Mouse (Mus musculus) embryonic facial prominence, embryonic 12.5 days (tissue): ENCODE results near the gene Fmnl3. TPM values are rescaled to one million over a fixed set of nuclear protein-coding genes. Genes with fewer than 3 reads are reported as not detected.
A peak's percentile ranks its signal among the peaks of the same experiment; 100 is the strongest.

Experiments used
- ATAC-seq: fragments of 200-750 bp; cut with Nextera tagmentation; 2 replicates; pipeline ENCODE4 v1.8.0; 2017; ENCODE audit not compliant: insufficient number of reproducible peaks, insufficient read depth, low FRiP score, low TSS enrichment
- H3K27ac ChIP-seq: fragments of 300-500 bp; sonication (generic); 2 replicates; pipeline ENCODE4 v1.5.1; 2016; ENCODE audit warnings: mild to moderate bottlenecking
- H3K27me3 ChIP-seq: fragments of 300-500 bp; sonication (generic); 2 replicates; pipeline ENCODE4 v1.6.1; 2016; ENCODE audit warnings: mild to moderate bottlenecking, moderate library complexity
- H3K36me3 ChIP-seq: fragments of 300-500 bp; sonication (generic); 2 replicates; pipeline ENCODE4 v1.6.1; 2016; ENCODE audit warnings: mild to moderate bottlenecking
- H3K4me1 ChIP-seq: fragments of 300-500 bp; sonication (generic); 2 replicates; pipeline ENCODE4 v1.6.1; 2016
- H3K4me2 ChIP-seq: fragments of 300-500 bp; sonication (generic); replicated peaks from 2 replicates; pipeline ENCODE4 v1.6.1; 2016; ENCODE audit warnings: mild to moderate bottlenecking, moderate library complexity
- H3K4me3 ChIP-seq: fragments of 300-500 bp; sonication (generic); 2 replicates; pipeline ENCODE4 v1.5.1; 2016; ENCODE audit warnings: mild to moderate bottlenecking
- H3K9ac ChIP-seq: fragments of 300-500 bp; sonication (generic); 2 replicates; pipeline ENCODE4 v1.6.1; 2016; ENCODE audit warnings: mild to moderate bottlenecking, moderate library complexity
- H3K9me3 ChIP-seq: fragments of 300-500 bp; sonication (generic); 2 replicates; pipeline ENCODE4 v1.6.1; 2016; ENCODE audit warnings: mild to moderate bottlenecking, moderate library complexity
- WGBS: fragments of 180-500 bp; shearing (Covaris S2); methylation state at CpG from one replicate; pipeline ENCODE4 v1.1.7; 2016; 5-methylcytosine and 5-hydroxymethylcytosine counted together
- polyA plus RNA-seq: library from polyadenylated mRNA; unstranded; fragments of >200 nt; fragmentation: Nextera tagmentation; extraction: Ambion mirVana; gene quantifications from 2 replicates; pipeline ENCODE4 v1.2.1, GENCODE M21; 2016

Fmnl3 gene
- 32.6 and 37.0 TPM in 2 replicates for polyA plus RNA-seq

DNA sequence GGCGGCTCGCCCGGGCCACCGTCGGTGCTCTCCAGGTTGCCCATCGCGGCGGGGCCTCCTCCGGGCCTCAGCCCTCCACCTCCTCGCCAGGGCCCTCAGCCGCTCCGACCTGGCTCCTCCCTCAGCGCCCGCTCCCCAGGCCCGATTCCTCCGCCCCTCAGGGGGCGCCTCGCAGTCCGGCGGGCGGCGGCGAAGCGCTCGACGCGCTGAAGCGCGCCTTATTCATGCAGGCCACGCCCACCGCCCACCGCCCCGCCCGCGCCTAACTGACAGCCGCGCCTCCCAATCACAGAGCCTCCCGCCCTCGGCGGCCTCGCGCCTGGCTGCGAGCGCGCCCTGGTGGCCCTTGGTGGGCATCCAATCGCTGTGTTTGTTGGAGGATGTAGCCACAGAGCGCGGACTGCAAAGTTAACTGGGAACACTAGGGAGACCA is at the start of gene Fmnl3:
TSS of gene Fmnl3 (minus strand) at position 224 of the 433 bp plus-strand sequence.
- Histone ChIP-seq H3K4me3 (peak within 1 kb of the TSS; percentile 77), H3K27ac (peak within 1 kb of the TSS; percentile 96), H3K27me3 (no peaks in the 10 kb centered on the region), H3K4me2 (peak within 1 kb of the TSS; percentile 73), H3K36me3 (no peaks in the 10 kb centered on the region), H3K4me1 (peaks cover 15% of the 10 kb centered on the region), H3K9me3 (no peaks in the 10 kb centered on the region), H3K9ac (peak within 1 kb of the TSS; percentile 89)
- peak; percentile 95 for ATAC-seq
- WGBS: under 1% methylated on average over 46 of the region's 48 CpGs

DNA sequence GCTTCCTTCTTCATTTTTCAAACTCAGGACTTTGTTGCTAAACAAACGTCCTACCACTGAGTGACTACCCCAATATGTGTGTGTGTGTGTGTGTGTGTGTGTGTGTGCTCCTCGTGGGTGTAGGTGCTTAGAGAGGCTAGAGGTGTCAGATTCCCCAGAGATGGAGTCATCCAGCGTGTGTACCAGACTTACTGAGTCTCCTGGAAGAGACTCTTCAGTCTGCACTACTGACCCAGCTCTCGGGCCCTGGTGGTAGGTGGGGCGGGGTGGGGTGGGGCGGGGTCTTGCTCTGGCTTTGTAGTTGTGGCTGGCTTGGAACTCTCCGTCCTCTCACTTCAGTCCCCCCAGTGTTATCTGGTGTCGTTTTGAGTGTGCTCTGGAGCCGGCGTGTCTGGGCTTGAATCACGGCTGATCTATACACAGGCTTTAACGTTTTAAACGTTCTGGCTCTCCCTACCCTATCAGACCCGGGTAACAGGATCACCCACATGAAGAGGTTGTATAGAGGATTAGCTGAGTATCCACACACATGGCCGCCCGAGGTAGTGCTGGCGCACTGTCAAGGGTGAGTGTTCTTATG is 47.5 kb upstream of the Fmnl3 start:
- Histone ChIP-seq H3K4me2 (no peak overlapping the region), H3K9ac (no peak overlapping the region), H3K9me3 (no peaks in the 10 kb centered on the region), H3K27me3 (no peaks in the 10 kb centered on the region), H3K36me3 (peaks cover 10% of the 10 kb centered on the region), H3K4me1 (peaks cover 21% of the 10 kb centered on the region), H3K27ac (peak overlapping the region; percentile 37; the same call in 1 of the 2 replicates), H3K4me3 (no peak overlapping the region)
- WGBS: 38% methylated on average over 17 of the region's 17 CpGs
- ATAC-seq: no peak

DNA sequence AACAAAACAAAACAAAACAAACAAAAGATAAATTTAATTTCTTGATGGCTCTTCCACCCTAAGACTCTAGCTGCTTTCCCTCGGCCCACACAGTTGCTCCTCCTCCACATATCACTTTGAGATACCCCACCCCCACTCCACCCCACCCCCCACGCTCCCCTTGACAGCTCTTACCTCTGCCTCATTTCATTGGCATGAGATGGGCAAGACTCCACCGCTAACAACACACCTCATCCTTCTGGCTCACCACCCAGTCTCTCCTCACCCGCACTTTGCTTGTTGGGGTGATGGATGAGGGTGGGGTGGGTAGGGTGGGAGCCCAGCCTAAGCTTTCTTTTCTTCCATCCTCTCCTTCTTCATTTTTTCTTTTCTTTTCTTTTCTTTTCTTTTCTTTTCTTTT is 46.7 kb upstream of the Fmnl3 start:
- Histone ChIP-seq H3K36me3 (peaks cover 2% of the 10 kb centered on the region; the same call in 1 of the 2 replicates), H3K27me3 (no peaks in the 10 kb centered on the region), H3K4me3 (no peak overlapping the region), H3K4me1 (peaks cover 21% of the 10 kb centered on the region), H3K27ac (no peak overlapping the region), H3K9me3 (no peaks in the 10 kb centered on the region), H3K4me2 (no peak overlapping the region), H3K9ac (no peak overlapping the region)
- no peak for ATAC-seq
- WGBS: 41% methylated on average over 4 of the region's 4 CpGs

DNA sequence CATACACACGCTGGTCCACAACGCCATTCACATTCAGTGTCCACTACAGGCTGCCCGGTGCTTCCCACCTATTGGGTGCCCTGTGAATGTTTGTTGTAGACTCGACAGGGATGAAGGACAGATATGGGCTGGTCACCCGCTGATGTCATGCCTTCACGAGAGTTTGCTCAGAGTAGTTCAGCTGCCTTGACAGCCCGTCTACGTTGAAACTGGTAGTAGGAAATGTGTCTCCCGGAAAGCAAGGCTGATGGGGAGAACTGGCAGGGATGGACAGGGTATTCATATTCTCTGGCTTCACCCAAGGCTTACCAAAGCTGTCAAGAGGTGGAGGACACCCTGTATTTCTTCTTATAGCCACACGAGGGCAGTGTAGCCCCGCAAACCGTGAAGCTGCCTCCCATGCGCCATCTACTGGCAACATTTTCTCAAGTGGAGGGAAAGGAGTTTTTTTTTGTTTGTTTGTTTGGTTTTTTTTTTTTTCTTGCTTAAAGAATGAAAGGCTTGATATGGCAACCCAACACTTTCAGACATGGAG is 46.1 kb upstream of the Fmnl3 start:
- H3K9ac ChIP-seq: no peak overlapping the region
- H3K4me2 ChIP-seq: no peak overlapping the region
- no peaks in the 10 kb centered on the region for H3K36me3 ChIP-seq
- no peaks in the 10 kb centered on the region for H3K27me3 ChIP-seq
- no peak overlapping the region for H3K27ac ChIP-seq
- H3K4me1 ChIP-seq: peaks cover 21% of the 10 kb centered on the region
- no peak for ATAC-seq
- 23% methylated on average over 13 of the region's 13 CpGs for WGBS
- no peaks in the 10 kb centered on the region for H3K9me3 ChIP-seq
- H3K4me3 ChIP-seq: no peak overlapping the region

DNA sequence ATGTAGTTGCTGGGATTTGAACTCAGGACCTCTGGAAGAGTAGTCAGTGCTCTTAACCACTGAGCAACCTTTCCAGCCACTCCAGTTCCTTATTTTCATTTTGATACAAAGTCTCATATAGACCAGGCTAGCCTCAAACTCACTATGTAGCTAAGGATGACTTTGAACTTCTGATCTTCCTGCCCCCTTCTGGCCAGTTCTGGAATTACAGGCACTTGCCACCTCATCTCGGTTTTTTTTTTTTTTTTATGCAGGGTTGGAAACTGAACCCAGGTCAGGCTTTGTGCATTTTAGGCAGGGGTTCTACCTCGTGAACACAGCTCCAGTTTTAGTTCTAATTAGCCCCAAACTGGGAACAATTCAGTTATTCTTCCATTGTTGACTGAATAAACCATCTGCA is 45.5 kb upstream of the Fmnl3 start:
- H3K4me3 ChIP-seq: no peak overlapping the region
- H3K27ac ChIP-seq: no peak overlapping the region
- no peak overlapping the region for H3K9ac ChIP-seq
- no peaks in the 10 kb centered on the region for H3K36me3 ChIP-seq
- no peaks in the 10 kb centered on the region for H3K9me3 ChIP-seq
- ATAC-seq: no peak
- H3K4me2 ChIP-seq: no peak overlapping the region
- H3K27me3 ChIP-seq: no peaks in the 10 kb centered on the region
- WGBS: 15% methylated on average over 2 of the region's 2 CpGs
- peaks cover 15% of the 10 kb centered on the region; the same call in 1 of the 2 replicates for H3K4me1 ChIP-seq

DNA sequence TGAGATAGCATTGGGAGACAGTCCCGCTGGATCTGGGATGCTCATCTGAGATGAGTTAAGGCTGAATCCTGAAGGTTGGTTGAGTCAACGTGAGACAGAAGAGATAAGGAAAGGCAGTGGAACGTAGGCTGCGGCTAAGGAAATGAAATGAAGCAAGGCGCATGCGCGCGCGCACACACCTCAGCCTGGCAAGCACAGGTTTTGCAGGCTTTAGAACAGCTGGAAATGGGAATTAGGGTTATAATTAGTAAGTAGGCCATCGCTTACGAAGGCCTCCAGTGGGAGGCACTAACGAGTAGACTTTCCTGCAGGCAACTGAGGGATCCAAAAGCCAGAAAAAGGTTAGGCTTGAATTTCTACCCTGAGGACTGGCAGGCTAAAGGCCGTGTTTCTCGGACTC is 41.5 kb upstream of the Fmnl3 start:
- no peak overlapping the region for H3K9ac ChIP-seq
- H3K9me3 ChIP-seq: no peaks in the 10 kb centered on the region
- no peak for ATAC-seq
- no peak overlapping the region for H3K27ac ChIP-seq
- no peaks in the 10 kb centered on the region for H3K4me1 ChIP-seq
- no peak overlapping the region for H3K4me3 ChIP-seq
- 53% methylated on average over 14 of the region's 14 CpGs for WGBS
- no peaks in the 10 kb centered on the region for H3K27me3 ChIP-seq
- H3K4me2 ChIP-seq: no peak overlapping the region
- H3K36me3 ChIP-seq: peaks cover 35% of the 10 kb centered on the region

DNA sequence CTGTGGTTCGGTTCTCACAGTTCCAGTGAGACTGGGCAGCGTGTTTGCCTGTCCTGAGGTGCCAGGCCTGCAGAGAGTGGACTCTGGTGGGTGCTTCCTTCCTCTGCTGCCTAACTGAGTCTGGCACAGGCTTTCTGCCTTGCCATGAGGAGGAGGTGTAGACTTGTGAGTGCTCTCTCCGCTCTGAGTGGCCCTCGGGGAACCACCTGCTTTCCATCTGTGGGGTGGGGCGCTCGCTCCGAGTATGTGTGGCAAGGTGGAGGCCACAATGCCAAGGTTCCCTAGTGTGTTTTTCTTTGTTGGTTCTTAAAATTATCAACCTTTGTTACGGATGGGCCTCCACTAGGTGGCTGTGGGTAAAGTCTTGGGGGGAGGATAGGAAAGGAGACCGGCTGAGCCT is 38.6 kb upstream of the Fmnl3 start:
- WGBS: 89% methylated on average over 9 of the region's 9 CpGs
- no peak overlapping the region for H3K4me3 ChIP-seq
- H3K9ac ChIP-seq: no peak overlapping the region
- no peak overlapping the region for H3K4me2 ChIP-seq
- peaks cover 64% of the 10 kb centered on the region for H3K36me3 ChIP-seq
- H3K27ac ChIP-seq: no peak overlapping the region
- no peaks in the 10 kb centered on the region for H3K27me3 ChIP-seq
- no peaks in the 10 kb centered on the region for H3K4me1 ChIP-seq
- H3K9me3 ChIP-seq: no peaks in the 10 kb centered on the region
- no peak for ATAC-seq

DNA sequence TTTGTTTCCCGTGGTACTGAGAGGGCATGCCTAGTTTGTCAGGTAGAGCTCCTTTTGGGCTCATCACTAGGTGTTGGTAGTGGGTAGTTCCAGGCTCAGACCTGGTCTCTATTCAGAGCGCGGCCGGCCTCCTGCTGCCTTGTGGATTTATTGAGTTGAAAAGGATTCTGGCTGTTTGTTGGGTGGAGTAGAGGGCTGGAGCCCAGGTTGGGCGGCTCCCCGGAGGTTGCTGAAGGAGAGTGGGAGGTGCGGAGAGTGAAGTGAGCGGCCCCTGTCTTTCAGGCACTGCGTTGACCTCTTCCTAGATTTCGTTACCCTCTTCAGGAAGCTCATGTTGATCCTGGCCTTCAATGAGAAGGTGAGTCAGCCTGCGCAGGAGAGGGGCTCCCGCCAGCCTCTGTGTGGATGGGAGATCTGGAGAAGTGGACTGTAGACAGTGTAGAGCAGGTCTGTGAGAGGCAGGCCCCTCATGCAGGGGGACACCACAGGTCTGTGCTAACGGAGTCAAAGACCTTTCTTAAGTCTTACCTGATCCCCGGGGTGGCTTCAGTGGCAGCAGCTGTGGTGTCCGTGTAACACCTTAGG is 36.8 kb upstream of the Fmnl3 start:
- H3K4me1 ChIP-seq: no peaks in the 10 kb centered on the region
- 89% methylated on average over 15 of the region's 15 CpGs for WGBS
- H3K9me3 ChIP-seq: no peaks in the 10 kb centered on the region
- no peaks in the 10 kb centered on the region for H3K27me3 ChIP-seq
- H3K36me3 ChIP-seq: peaks cover 80% of the 10 kb centered on the region
- no peak overlapping the region for H3K9ac ChIP-seq
- no peak overlapping the region for H3K4me2 ChIP-seq
- H3K27ac ChIP-seq: no peak overlapping the region
- H3K4me3 ChIP-seq: no peak overlapping the region
- ATAC-seq: no peak

DNA sequence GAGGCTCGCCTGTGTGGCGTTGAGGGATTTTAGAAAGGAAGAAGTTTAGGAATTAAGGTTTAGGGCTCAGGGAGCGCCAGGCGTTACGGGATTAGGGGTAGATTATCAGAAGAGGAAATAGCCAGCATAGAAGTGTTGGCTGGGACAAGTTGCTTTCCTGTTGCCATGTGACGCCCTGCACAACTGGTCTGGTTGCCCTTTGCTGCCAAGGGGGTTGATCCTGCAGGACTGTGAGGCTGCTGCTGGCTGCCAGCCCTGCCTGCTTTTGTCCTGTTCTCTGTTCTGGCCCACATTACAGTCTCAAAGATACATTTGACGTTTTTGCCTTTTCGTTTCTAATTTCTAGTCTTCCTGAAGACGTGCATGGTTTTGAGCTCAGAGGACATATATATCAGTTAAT is 34.9 kb upstream of the Fmnl3 start:
- WGBS: 91% methylated on average over 9 of the region's 9 CpGs
- no peak overlapping the region for H3K4me3 ChIP-seq
- H3K9me3 ChIP-seq: no peaks in the 10 kb centered on the region
- H3K4me1 ChIP-seq: no peaks in the 10 kb centered on the region
- H3K27me3 ChIP-seq: no peaks in the 10 kb centered on the region
- no peak for ATAC-seq
- H3K9ac ChIP-seq: no peak overlapping the region
- peaks cover 84% of the 10 kb centered on the region for H3K36me3 ChIP-seq
- no peak overlapping the region for H3K4me2 ChIP-seq
- no peak overlapping the region for H3K27ac ChIP-seq

DNA sequence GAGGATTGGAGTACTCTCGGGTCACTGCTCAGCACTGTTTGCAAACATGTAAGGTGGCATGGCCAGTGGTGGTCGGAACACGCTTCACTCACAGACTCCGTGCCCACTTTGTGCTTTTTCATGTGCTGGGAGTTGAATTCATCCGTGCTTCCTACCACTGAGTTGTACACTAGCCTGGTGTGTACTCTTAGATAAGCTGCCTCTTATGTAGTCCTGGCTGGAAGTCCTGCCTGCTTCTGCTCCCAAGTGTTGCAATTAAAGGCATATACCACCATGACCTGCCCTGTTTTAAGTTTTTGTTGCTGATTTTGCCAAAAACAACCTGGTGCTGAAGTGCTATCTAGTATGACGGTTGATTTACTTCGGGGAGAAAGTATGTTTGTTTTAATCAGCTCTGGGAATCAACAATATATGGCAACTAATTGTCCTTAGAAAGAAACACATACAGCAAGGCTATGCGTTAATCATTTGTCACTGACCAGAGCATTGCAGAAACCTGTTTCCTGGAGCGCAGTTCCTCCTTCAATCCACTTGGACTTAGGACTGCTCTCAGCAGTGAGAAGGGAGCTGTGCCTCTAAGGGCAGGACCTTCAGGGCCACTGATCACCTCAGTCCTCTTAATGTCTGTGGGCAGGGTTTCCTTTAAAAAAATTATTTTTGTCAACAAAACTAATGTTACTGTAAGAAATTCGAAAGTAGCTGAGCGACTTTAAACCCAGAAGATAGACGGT is 33.0 kb upstream of the Fmnl3 start:
- ATAC-seq: no peak
- Histone ChIP-seq H3K9me3 (no peaks in the 10 kb centered on the region), H3K27me3 (no peaks in the 10 kb centered on the region), H3K36me3 (peaks cover 67% of the 10 kb centered on the region), H3K27ac (no peak overlapping the region), H3K4me1 (peaks cover 8% of the 10 kb centered on the region; the same call in 1 of the 2 replicates), H3K9ac (no peak overlapping the region), H3K4me2 (no peak overlapping the region), H3K4me3 (no peak overlapping the region)
- WGBS: 94% methylated on average over 12 of the region's 12 CpGs

DNA sequence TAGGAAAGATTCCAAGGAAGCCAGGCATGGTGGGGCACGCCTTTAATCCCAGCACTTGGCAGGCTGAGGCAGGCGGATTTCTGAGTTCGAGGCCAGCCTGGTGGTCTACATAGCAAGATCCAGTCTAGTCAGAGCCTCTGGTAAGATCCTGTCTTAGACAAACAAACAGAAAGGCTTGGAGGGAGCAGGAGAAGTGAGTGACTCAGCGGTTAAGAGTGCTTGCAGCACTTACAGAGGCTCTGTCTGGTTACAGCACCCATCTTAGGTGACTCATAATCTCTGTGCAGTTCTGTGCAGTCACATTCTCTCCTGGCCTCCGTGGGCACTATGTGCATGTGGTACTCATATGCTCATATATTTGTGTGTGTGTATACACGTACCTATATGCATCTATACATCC is 30.3 kb upstream of the Fmnl3 start:
- ATAC-seq: no peak
- 93% methylated on average over 6 of the region's 6 CpGs for WGBS

More for the DNA sequence above, 30.3 kb upstream of the Fmnl3 start:
- no peak overlapping the region for H3K9ac ChIP-seq
- peaks cover 22% of the 10 kb centered on the region for H3K4me1 ChIP-seq
- no peak overlapping the region for H3K4me2 ChIP-seq
- peaks cover 39% of the 10 kb centered on the region for H3K36me3 ChIP-seq
- H3K9me3 ChIP-seq: no peaks in the 10 kb centered on the region
- no peak overlapping the region for H3K27ac ChIP-seq
- H3K27me3 ChIP-seq: no peaks in the 10 kb centered on the region
- no peak overlapping the region for H3K4me3 ChIP-seq
